Mouse (Mus musculus): ENCODE data around the gene Csk.

DNA sequence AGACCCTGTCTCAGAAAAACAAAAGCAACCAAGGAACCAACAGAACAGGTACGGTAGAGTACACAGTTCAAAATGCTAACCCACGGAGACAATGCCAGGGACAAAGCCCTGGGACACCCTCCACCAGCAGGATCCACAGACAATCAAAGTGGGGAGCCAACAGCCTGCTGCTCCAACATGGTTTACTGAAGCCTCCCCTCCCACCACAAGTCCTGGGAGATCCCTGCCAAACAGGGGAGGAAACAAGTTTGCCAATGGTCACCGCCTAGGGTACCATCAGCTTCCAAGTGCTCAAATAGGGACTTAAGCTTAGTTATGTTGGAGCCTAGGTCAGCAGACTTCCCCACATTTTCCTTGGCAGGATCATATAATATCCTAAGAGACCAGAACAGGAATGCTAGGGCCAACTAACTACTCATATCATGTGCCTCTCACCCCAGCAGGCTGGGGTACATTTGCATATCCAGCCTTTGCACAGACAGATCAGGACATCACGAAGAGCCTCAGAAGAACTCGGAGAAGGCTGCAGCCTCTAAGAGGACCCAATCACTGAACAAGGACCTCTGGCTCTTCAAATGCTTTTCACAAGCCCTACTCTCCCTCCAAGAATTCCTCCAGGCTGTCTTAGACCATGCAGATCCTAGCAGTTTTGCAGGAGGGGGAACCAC lies 13.6 kb downstream of the Csk start:
- TF ChIP-seq CTCF (IDR thresholded peaks at IDR 0.05; ENCODE audit: borderline replicate concordance, insufficient read depth, low read length) (no peak), POLR2A (IDR thresholded peaks at IDR 0.05; ENCODE audit: low read depth, low read length) (no peak)

Data from embryonic fibroblast, embryonic 13.5 days (primary cell).